Mouse (Mus musculus): Measurements from ENCODE around the gene Lrrc51. TPM values are rescaled to one million over a fixed set of nuclear protein-coding genes. Genes with fewer than 3 reads are reported as not detected.
"Not testable (repeated sequence)": the region's sequence is repeated elsewhere in the genome, so short reads cannot be mapped to it uniquely, and the experiment has no call there.

Gene Lrrc51
- polyA plus RNA-seq, 1 experiment = 34.4 TPM

DNA sequence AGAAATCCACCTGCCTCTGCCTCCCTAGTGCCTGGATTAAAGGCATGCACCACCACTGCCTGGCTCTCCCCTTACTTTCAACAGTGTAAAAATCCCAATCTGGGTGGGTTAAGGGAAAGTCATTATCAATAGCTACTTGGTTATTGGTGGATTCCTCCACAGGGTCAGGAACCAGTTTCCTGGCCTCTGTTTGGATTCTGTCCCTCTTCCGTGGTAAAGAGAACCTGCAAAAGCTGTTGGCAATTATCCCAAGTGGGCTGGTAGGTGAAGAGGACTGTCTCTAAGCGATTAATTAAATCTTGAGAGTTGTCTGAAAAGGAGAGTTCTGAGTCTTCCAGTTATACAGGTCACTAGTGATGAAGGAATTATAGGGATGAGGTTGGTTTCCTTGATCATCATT, 4.7 kb upstream of the Lrrc51 start:
- no peak for DNase-seq (ENCODE audit: low spot score)

DNA sequence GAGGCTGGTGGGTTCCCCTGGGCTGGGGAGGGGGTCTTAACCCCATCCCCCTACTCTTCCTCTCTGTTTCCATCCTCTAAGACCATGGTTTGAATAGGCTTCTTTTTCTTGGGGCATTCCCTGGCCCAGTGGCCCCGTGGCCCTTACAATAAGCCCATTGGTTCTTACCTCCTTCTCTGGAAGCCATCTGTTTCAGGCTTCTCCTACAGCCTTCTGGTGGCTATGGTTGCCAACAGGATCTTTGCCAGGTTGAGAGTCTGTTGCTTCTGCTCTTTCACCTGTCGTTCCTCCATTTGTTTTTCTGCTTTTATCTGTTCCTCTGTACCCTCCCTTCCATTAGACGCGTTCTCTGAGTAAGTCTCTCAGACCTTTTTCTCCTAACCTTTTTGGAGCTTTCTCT, 3.9 kb upstream of the Lrrc51 start:
- DNase-seq (ENCODE audit: low spot score) = no peak

DNA sequence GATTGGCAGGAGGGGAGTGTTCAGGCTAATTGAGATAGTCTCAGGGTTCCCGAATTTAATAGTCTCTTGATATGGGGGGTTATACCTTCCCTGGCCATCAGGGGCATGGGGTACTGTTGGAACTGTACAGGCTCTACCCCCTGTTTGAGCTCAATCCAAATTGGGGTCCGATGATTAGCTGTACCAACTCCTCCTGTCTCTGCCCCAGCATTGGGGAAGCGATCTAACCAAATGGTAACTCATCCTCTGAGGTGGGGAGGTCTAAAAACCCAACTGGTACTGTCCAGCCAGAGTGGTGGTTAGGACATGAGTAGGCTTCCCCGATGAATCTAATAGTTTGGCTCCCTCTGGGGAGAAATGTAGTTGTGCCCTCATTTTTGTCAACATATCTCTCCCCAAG, 3.3 kb upstream of the Lrrc51 start:
- no peak for DNase-seq (ENCODE audit: low spot score)

DNA sequence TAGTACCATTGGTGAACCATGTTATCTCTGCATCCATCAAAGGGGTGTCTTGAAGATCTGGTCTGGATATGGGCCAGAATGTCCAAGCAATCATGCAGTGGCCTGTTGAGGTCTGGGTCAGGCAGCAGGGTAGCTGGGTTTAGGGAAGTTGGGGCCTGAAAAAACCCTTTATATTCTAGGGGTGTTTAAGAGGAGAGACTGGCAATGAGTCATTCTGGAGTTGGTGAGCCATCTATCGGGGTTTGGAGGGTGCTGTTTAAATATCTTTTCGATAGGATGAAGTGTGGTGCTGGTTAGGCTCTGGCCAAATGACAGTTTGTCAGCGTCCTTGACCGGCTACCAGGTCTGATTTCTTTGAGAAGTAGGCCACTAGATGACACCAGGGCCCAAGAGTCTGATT, 2.3 kb upstream of the Lrrc51 start:
- no peak for DNase-seq (ENCODE audit: low spot score)

DNA sequence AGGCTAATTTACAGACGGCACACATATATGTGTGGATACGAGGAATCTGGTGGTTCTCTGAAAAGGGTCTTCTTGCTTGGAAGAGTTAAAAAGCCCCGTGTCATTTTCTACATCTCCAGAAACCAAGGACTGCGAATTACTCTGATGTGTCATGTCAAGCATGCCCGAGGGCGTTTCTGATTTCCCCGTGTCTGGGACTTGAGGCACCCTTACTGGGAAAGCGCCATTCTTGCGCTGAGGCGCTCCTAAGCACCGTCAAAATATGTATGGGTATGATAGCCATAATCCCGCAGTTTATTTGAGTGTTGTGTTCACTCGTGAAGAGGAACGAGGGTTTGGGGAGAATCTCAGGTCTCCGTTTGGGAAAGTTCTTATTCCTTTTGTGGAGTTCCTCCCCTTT, 395 bp downstream of the Lrrc51 start:
- peak; percentile 36 for DNase-seq (ENCODE audit: low spot score)

DNA sequence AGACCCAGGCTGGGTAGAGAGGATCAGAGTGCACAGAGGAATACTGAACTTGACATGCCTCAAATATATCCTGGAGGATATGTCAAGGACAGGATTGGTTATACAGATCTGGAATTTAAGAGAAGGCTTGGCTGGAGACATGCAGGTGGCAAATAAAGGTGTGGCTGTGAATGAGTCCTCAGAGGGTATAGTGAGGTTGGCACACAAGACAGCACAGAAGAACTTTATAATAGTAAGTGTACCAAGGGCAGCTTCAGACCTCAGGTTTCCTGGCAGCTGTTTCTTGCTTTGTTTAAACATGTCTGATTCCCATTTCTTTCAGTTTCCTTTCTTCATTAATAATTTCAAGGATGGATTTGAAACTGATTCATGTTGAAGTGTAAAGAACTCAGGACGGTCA, 1.1 kb downstream of the Lrrc51 start:
- no peak for DNase-seq (ENCODE audit: low spot score)

DNA sequence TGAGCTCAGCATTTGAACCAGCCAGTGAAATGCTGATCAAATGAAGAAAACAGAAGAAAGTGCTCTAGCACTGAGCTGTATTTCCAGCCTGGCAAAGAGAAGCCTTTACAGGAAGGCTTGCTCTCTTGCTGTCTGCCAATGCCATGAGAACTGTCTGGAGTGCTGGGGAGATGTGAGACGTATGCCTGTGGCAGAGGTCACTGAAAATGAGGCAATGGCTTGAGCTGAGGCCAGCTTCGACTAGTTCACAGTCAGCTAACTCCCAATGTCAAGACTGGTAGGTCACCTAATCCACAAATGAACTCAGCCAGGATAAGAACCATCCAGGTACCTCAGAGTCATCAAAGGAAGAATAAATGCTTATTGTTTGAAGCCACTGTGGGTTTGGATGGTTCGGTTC, 5.6 kb downstream of the Lrrc51 start:
- no peak for DNase-seq (ENCODE audit: low spot score)

DNA sequence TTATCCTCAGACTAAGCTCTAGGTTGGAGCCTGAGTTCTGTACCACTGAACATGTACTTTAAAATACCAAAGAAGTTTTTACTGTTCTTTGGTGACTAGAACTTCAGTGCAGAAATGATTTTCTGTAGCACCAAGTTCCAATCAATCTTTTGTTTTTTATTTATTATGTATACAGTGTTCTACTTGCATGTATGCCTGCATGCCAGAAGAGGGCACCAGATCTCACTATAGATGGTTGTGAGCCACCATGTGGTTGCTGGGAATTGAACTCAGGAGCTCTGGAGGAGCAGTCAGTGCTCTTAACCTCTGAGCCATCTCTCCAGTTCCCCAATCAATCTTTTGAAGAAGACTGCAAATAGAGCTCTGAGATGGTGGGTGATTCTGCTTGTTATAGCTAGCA, 7.8 kb downstream of the Lrrc51 start:
- not testable (repeated sequence) for DNase-seq (ENCODE audit: low spot score)

DNA sequence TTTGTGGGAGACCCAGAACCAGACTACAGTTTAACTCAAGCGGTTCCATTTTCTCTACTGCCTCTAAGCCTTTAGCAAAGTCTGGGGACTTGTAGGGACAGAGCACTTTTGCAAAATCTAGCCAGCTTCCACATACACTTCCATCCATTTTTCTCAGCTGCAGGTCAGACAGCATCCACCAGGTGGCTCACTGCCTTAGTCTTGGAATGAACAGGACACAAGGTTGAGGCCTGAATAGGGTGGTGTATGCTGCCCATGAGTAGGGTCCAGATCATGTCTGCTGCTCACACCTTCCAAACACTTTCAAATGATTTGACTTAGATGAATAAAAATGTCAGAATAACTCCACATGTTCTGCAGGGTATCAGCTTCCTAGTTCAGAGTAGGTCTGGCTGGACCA, 15.6 kb downstream of the Lrrc51 start:
- no peak for DNase-seq (ENCODE audit: low spot score)

DNA sequence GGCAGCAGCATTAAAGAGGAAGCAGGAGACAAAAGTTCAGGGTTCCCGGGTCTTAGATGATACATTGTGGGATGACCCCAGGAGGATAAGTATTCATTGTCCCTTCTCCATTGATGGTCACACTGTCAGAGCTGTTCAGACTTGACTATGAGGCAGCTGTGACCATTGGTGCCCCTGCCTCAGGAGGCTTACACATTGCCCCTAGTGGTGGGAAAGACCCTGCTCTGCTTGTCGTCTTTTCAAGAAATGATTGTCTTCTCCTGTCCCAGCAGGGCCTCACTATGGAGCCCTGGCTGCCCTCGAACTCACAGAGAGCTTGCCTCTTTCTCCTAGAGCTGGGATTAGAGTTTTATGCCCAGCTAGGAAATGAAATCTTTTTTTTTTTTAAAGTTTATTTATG, 21.7 kb downstream of the Lrrc51 start:
- no peak for DNase-seq (ENCODE audit: low spot score)

DNA sequence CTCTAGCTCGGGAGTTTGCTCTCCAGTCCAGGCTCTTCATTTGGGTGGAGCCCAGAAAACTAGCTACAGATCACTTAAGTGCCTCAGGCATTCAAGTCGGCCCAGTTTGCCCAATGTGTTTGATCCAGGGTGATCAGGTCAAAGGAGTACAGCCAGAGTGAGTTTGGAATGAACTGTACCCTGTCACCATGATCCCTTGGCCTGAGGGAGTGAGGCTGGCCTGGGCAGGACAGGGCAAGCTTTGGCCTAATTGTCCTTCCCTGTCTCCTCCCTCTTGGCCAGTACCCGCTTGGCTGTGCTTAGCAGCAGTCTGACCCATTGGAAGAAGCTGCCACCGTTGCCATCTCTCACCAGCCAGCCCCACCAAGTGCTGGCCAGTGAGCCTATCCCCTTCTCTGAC, 23.6 kb downstream of the Lrrc51 start:
- no peak for DNase-seq (ENCODE audit: low spot score)

DNA sequence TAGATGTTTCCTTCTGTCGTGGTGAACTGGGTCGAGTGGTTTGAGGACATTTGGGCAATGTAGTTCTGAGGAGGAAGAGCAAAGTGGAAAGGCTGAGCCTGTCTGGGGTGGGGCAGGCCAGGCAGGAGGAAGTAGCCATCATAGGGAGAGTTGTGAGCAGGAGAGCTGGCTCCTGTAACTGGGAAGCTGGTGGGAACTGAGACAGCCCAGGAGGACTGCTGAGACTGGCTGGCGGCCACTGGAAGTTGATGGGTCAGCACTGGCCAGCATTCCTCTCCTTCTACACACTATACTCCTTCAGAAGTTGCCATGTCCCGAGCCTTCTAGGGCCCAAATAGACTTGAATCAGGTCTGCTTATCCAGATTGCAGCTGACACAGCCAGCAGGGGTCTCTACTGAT, 25.3 kb downstream of the Lrrc51 start:
- DNase-seq (ENCODE audit: low spot score) = no peak

DNA sequence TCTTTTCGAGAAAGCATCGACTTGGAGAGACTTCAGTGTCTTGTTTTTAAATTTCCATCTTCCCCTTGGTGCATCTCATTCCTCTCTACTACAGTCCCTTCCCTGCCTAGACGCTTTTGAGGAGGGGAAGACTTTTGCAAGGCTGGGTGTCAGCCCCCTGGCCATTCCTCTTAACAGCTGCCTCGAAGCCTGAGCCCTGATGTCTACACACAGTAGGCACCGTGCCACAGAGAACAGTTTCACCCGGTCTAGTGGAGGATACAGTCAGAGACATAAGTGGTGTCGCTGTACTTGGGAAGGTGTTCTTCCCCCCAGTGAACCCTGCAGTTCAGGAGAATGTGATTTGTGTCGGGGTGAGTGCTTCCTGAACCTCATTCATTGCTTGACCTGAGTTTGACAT, 27.0 kb downstream of the Lrrc51 start:
- no peak for DNase-seq (ENCODE audit: low spot score)

DNA sequence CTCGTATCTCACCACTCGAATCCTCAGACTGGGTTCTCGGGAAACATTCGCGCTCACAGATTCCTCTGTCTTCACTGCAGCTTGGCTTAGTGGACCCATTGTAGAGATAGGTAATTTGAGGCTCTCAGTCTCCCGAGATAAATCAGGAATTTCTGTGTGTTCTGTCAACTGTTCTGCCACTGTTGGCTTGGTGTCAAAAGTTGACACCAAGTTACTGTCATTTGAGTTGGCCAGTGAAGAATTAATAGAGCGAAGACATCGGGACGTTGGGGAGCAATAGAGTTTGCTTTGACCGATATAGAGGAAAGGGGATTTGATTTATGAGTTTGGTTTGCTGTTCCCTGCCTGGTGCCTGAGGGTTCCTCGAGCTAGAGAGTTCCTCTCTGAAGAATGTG, 27.4 kb downstream of the Lrrc51 start, which contains the start of gene Tomt:
TSS of gene Tomt (minus strand) at position 73 of the 395 bp plus-strand sequence.
- DNase-seq (ENCODE audit: low spot score) = no peak

DNA sequence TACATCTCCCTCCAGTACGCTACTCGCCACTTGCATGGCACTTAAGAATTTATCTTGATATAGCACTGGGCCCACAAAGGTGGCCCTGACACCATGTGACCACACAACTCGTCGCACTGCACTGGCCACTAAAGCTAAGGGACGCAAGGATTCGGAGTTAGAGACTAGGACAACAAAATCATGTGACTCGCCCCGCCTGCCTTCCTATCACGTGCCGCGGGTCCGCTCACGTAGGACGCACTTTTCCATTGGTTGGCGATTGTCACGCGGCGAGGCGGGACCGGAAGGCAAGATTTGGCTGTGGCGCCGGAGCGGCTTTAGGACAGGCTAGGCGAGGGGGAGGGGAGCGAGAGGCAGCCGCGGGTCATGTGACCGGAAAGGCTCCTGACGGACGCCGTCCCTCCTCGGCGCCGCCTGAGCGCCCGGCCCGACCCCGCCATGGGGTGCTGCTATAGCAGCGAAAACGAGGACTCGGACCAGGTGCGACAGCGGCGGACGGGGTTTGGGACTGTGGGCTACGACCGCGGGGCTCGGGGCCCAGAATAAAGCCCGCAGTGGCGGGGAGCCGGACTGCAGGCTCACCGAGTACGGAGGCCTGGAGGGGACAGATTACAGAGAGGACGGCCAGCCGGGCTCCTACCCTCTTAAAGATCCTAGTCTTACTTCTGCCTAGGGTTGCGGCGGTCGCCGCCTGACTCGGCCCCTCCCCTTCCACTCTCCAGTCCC, 28.0 kb downstream of the Lrrc51 start, which contains the start of gene Lamtor1:
TSS of gene Lamtor1 (plus strand) at position 344 of the 726 bp plus-strand sequence.
- peak; percentile 100 for DNase-seq (ENCODE audit: low spot score)

DNA sequence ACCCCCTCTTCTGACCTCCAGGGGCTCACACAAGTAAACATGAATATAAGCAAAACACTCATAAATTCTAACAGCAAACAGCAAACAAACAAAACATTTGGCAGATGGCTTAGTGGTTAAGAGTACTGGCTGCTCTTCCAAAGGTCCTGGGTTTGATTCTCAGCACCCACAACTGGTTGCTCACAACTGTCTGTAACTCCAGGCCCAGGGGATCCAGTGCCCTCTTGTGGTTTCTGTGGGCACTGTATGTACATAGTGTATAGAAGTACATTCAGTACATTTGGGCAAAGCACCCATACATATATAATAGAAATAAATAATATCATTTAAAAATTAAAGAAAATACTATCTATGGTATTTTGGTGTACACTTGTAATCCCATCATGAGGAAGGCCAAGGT, 30.8 kb downstream of the Lrrc51 start:
- DNase-seq (ENCODE audit: low spot score) = no peak

DNA sequence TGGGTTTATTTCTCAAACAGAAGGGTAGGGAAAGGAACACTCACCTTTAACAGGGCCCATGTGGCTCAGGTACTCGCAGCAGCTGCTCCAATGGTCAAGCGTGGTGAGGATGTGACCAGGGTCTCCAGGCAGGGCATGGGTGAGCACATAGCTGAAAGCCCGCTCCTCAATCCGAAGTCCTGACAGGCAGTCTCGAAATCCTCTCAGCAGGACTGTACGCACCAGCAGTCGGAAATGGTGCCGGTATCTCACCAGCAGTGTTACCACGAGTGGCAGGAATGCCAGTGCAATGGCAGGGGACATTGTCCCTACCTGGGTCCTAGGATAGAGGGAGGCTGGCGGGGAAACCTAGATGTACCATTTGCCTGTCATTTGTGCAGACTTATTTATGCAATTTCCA, 31.7 kb downstream of the Lrrc51 start:
- no peak for DNase-seq (ENCODE audit: low spot score)

DNA sequence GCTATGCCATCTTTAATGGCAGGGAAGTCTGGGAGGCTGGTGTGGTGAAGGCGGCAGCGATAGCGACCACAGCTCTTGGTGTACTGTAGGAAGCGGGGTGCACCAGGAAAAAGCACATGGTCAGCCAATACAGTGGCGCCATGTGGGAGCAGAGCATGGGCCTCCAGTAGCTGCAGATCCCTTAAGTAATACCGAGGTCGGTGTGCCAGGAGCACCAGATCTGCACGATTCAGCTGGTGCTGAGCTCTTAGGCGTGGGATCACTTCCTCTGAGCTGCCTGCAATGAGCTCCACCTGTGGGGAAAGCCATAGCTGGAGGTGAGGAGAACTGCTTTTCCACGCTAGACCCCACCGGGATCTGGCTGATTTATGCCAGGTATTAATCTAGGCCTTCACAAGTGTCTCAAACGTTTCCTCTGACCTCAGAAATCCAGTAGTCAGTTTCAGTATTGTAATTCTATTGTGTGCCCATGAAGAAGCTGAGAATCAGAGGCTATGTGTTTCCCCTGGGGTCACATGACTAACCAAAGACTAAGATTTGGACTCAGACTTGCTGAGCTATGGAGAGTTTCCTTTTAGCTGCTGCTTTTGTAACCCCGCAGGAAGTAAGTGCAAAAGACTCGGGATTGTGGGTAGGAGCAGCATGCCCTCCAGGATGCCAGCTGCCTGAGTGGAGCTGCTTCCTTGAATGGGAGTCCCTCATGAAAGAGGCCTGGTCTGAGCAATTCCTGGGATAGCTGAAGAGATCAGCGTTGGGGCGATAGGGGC, 33.2 kb downstream of the Lrrc51 start:
- no peak for DNase-seq (ENCODE audit: low spot score)

DNA sequence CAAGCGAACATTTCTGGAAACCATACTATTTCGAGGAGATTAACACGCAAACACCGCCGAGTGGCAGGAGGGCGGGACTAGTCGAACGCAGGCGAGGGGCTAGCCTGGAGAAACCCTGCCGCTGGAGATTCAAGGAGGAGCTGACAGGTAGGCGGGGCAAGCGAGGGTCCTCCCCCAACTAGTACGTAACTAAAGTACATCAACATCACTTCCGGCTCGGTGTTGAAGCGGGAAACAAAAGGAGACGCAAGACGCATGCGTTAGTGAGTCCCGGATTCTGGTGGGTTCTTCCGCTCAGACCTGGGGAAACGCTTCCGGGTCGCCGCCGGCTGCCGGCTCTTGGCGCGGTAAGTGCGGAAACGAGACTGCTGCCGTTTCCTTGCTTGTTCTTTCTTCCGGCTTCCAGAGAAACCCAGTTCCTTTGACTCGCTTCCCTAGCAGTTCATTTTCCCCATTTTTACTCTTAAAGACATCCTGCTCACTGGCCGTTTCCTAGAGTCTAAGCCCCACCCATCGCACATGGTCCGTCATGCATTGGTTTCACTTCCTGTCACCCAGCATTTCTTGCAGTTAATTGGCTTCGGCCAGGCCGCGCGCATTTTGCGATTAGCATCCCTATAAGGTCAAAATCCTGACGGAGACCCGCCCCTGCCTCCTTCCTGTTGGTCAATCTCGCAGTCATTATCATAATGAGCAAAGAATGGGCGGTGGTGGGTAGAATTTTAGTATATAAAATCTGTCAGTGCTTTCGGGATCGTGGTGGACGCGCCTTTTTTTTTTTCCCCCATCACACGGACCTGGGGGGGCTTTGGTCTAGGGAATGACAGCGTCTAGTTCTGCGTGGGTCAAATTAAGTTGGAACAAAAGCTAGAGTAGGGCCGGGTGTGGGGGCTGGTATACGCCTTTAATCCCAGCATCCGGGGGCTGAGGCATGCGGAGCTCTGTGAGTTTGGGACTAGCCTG, 37.3 kb downstream of the Lrrc51 start:
- peak; percentile 84 for DNase-seq (ENCODE audit: low spot score)

DNA sequence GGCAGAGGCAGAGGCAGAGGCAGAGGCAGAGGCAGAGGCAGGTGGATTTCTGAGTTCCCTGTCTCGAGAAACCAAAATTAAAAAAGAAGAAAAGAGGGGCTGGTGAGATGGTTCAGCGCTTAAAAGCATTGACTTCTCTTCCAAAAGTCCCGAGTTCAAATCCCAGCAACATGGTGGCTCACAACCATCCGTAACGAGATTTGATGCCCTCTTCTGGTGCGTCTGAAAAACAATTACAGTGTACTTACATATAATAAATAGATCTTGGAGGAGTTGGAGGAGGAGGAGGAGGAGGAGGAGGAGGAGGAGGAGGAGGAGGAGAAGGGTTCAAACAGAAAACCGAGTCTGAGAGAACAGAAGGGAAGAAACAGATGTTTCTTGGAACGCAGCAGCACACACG, 38.0 kb downstream of the Lrrc51 start:
- DNase-seq (ENCODE audit: low spot score) = no peak

DNA sequence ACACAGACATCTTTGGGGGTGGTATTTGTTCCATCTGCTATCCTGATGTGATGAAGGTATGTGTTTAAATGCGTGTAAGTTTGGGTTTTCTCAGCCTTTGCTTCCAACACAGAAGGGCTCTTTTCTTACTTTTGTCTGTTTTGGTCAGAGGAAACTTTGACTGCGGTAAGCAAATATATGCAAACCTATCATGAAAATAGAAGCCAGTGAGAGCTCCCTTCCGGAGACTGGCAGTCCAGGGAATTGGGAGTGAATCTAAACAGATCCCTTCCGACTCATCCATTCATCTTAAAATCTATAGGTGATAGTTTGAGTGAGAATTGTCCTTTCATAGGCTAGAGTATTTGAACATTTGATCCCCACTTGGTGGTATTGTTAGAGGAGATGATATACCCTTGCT, 45.2 kb downstream of the Lrrc51 start:
- no peak for DNase-seq (ENCODE audit: low spot score)

DNA sequence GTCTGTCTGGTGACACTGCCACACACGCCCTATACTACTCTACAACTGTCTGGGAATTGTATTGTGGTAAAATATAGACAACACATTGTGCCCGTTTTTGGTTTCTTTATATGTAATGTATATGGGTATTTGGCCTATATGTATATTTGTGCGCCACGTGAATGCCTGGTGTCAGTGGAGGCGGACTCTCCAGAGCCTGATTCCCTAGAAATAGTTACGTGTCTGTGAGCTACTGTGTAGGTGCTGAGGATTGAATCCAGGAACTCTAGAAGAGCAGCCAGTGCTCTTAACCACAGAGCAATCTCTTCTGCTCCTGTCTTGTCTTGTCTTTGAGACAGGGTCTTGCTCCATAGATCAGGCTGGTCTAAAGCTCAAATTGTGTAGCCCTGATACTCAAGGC, 47.4 kb downstream of the Lrrc51 start:
- no peak for DNase-seq (ENCODE audit: low spot score)
